Mouse (Mus musculus) heart, adult 2 months (tissue): ENCODE measurements at regions not wholly inside any gene's neighbourhood (a gene's known extent, or its start where the extent isn't known, plus 50 kb on each side); places are given as distances from the start of the nearest gene placed in this dataset.

ENCODE experiments used
- DNase-seq, 2 experiments: peaks; one replicate each; pipeline ENCODE4 v3.0.0; 2021
- H3K27ac ChIP-seq: fragments of 200-600 bp; 2 replicates; pipeline ENCODE4 v1.8.1; 2022
- H3K27me3 ChIP-seq: fragments of 200-500 bp; 2 replicates; pipeline ENCODE4 v1.6.1; 2012; ENCODE audit warnings: mild to moderate bottlenecking, low read length, inconsistent platforms, mixed read lengths; ENCODE audit not compliant: control insufficient read depth, insufficient read depth
- H3K36me3 ChIP-seq: fragments of 200-500 bp; 2 replicates; pipeline ENCODE4 v1.6.1; 2012; ENCODE audit warnings: low read length, inconsistent platforms; ENCODE audit not compliant: control insufficient read depth, insufficient read depth
- H3K4me1 ChIP-seq: fragments of 200-500 bp; 2 replicates; pipeline ENCODE4 v1.6.1; 2011; ENCODE audit warnings: low read length; ENCODE audit not compliant: control insufficient read depth, insufficient read depth
- H3K4me3 ChIP-seq: fragments of 200-600 bp; 2 replicates; pipeline ENCODE4 v1.8.1; 2022
- H3K79me2 ChIP-seq: fragments of 200-500 bp; replicated peaks from 2 replicates; pipeline ENCODE4 v1.6.1; 2012; ENCODE audit warnings: mild to moderate bottlenecking, inconsistent platforms, low read length, moderate library complexity, mixed read lengths; ENCODE audit not compliant: control insufficient read depth, insufficient read depth
- H3K9ac ChIP-seq: fragments of 200-500 bp; 2 replicates; pipeline ENCODE4 v1.6.1; 2012; ENCODE audit warnings: low read depth, mild to moderate bottlenecking, control low read depth, inconsistent platforms, low read length, mixed read lengths
- CTCF ChIP-seq: fragments of 200-600 bp; IDR thresholded peaks from 2 replicates; pipeline ENCODE4 v1.8.1; 2022; ENCODE audit warnings: antibody characterized with exemption, mild to moderate bottlenecking, moderate library complexity
- EP300 ChIP-seq: fragments of 200-500 bp; IDR thresholded peaks from 2 replicates; pipeline ENCODE4 v1.6.1; 2011; ENCODE audit warnings: low read depth, low read length, control low read depth; ENCODE audit not compliant: insufficient read depth
- POLR2A ChIP-seq: fragments of 200-500 bp; IDR thresholded peaks from 2 replicates; pipeline ENCODE4 v1.6.1; 2011; ENCODE audit warnings: mild to moderate bottlenecking, low read depth, low read length, control low read depth; ENCODE audit not compliant: insufficient read depth
- whole genome bisulfite sequencing: fragments of 180-500 bp; shearing (Covaris S2); methylation state at CpG from one replicate; pipeline ENCODE4 v1.1.7; 2018; 5-methylcytosine and 5-hydroxymethylcytosine counted together
- intact Hi-C: fragments of 180-260 bp; cut with DNase I; formaldehyde crosslinking; loops from one replicate; pipeline ENCODE4 v1.15.1; 2025

DNA sequence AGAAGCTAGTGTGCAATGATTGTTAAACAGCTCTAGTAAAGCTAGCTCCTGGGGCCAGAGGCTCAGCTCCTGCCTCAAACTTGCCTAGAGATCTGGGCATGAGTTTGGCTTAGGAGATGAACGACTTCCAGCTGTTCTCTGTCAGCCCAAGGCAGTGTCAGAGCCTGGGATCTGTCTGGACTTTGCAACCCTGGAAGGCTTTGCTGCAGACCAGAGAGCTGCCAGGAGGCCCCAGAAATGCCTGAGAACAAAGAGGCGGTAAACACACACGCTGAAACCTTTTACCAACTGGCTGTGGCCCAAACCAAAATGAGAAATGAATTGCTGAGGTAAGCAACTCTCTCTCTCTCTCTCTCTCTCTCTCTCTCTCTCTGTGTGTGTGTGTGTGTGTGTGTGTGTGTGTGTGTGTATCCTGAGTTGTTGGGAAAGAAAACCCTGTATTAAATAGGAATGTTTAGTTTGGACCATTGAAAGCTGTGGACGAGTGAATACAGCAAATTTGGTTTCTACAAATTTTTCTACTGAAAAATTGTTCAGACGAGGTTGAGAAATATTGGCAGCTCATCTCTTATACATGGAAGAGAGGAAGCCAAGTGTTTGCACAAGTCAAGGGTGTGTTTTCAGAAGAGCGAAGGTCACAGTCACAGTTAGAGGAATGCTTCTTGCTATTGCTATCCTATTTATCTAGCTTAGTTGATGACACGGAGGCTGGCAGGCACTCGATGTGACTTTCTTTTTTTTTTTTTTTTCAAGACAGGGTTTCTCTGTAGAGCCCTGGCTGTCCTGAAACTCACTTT, 125.1 kb upstream of the Serp2 start:
- 28% methylated on average over 8 of the region's 8 CpGs for WGBS
- DNase-seq, result peak; percentile 61 to 75
- Histone ChIP-seq H3K27ac (peak overlapping the region; percentile 43), H3K27me3 (no peaks in the 10 kb centered on the region), H3K79me2 (no peaks in the 10 kb centered on the region), H3K4me3 (no peak overlapping the region), H3K36me3 (no peaks in the 10 kb centered on the region), H3K9ac (no peak overlapping the region), H3K4me1 (peaks cover 6% of the 10 kb centered on the region)
- TF ChIP-seq POLR2A (no peak), EP300 (peak; percentile 56; the same call in 1 of the 2 replicates)
- intact Hi-C loops, result no loop called here

DNA sequence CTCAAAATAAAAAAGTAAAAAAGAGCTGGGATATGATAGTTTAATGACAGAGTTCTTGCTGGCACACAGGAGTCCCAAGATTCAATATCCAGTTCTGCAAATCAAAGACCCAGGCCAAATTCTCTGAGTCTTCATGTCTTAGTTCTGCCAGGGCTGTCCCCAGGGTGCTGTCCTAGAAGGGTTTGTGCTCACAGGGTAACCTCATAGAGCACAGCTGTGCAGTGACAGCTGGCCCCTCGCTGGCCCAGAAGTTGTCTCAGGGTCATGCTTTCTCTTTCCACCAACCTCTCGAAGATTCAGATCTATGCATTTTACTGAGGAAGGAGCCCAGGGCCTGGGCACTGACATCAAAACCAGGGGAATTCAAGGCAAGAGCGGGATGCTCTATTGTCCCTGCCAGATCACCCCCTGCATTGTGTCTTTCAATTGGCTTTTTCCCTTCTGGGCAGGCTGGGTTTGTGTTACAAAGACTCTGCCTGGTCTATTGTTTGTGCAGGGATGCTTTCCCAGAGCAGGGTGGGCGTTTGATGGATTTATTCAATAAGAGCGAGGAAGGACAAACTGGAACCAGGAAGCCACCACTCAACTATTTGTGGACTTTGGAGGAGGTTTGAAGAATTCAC, 121.9 kb upstream of the Serp2 start:
- Histone ChIP-seq H3K36me3 (no peaks in the 10 kb centered on the region), H3K27ac (peak overlapping the region; percentile 3; the same call in 1 of the 2 replicates), H3K4me3 (no peak overlapping the region), H3K27me3 (no peaks in the 10 kb centered on the region), H3K4me1 (peaks cover 12% of the 10 kb centered on the region), H3K9ac (no peak overlapping the region), H3K79me2 (no peaks in the 10 kb centered on the region)
- WGBS, result 45% methylated on average over 5 of the region's 5 CpGs
- intact Hi-C loops, result no loop called here
- no peak for DNase-seq
- TF ChIP-seq CTCF, result no peak
- TF ChIP-seq POLR2A, result no peak
- no peak for TF ChIP-seq EP300

DNA sequence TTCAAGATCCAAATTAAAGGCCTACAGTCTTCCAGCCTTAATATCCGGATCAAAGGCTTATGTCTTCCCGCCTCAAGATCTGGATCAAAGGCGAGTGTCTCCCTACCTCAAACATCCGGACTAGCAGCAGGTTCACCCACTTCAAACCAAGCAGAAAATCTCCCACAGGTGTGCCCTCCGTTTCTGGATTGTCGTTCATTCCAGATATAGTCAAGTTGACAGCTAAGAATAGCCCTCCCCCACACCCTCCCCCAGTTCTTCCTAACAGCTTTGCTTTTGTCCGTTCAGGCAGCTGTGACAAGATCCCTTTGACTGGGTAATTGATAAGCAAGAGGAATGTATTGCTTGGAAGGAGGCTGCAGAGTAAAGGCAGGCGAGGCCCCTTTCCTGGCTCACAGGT, 118.3 kb upstream of the Serp2 start:
- Histone ChIP-seq H3K4me1 (peaks cover 13% of the 10 kb centered on the region), H3K9ac (no peak overlapping the region), H3K27ac (peak overlapping the region; percentile 51; the same call in 1 of the 2 replicates), H3K36me3 (no peaks in the 10 kb centered on the region), H3K4me3 (no peak overlapping the region), H3K27me3 (no peaks in the 10 kb centered on the region), H3K79me2 (no peaks in the 10 kb centered on the region)
- WGBS, result 50% methylated on average over 8 of the region's 8 CpGs
- no peak for DNase-seq
- TF ChIP-seq EP300, result no peak
- TF ChIP-seq CTCF, result no peak
- no peak for TF ChIP-seq POLR2A
- intact Hi-C loops, result loop anchor here (5.0 kb wide), 3 partner anchors 43 to 168 kb away; no protein-coding TSS in a partner anchor

DNA sequence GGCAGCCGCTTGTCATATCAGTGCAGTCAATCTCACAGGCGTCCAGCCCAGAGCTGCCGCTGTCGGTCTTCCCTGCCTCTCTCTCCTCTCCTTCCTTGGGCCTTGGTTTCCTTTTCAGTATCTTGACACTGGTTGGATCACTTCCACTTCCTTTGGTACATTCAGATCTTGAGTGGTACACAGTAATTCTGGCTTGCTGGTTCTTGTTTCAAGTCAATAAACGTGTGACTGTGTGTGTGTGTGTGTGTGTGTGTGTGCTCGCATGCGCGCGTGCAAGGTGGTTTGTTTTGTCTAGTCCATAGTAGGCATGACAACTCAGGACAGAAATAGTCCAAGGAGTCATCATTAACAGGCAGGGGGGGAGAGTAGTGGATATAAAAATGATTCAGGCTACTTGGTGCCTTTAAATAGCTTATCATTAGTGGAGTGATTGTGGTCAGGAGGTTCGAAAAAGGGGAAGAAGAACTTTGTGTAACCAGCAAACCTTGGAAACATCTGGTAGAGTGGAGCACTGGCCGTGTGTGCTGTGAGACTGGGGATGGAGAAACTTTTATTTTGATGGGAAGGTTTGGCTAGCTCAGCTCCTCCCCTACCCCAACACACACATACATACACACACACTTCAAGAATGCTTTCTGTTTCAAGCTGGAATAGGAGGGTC, 117.1 kb upstream of the Serp2 start:
- peak in 1 of 2 experiments; percentile 43 for DNase-seq
- Histone ChIP-seq H3K27ac (peak overlapping the region; percentile 75), H3K9ac (peak overlapping the region; percentile 5; the same call in 1 of the 2 replicates), H3K79me2 (no peaks in the 10 kb centered on the region), H3K36me3 (no peaks in the 10 kb centered on the region), H3K4me1 (peaks cover 11% of the 10 kb centered on the region), H3K27me3 (no peaks in the 10 kb centered on the region), H3K4me3 (no peak overlapping the region)
- no peak for TF ChIP-seq CTCF
- 0 out of 2 replicates have a peak, but pooled peaks have one; percentile 33 for TF ChIP-seq POLR2A
- TF ChIP-seq EP300, result peak; percentile 81
- intact Hi-C loops, result loop anchor here (5.0 kb wide), 3 partner anchors 42 to 166 kb away; no protein-coding TSS in a partner anchor
- WGBS, result 10% methylated on average over 11 of the region's 11 CpGs

DNA sequence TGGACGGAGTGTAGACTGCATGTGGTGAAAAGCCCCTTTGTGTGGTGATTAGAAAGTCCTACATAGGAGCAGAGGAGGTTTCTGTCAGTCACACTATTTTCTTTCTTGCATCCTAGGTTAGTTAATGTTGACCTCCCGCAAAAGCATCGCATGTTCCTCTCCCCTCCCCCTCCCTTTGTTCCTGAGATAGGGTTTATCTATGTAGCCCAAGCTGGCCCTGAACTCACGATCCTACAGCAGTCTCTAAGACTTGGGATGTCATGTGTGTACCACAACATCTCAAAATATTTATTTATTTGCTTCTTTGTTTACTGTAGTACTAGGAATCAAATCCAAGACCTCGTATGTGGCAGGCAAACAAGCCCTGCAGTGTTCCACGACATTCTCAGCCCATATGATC, 116.2 kb upstream of the Serp2 start:
- Histone ChIP-seq H3K27ac (peak overlapping the region; percentile 75; the same call in 1 of the 2 replicates), H3K9ac (no peak overlapping the region), H3K4me3 (no peak overlapping the region), H3K36me3 (no peaks in the 10 kb centered on the region), H3K79me2 (no peaks in the 10 kb centered on the region), H3K4me1 (peaks cover 10% of the 10 kb centered on the region), H3K27me3 (no peaks in the 10 kb centered on the region)
- no peak for DNase-seq
- intact Hi-C loops, result loop anchor here (5.0 kb wide), 3 partner anchors 41 to 166 kb away; no protein-coding TSS in a partner anchor
- no peak for TF ChIP-seq POLR2A
- no peak for TF ChIP-seq EP300
- no peak for TF ChIP-seq CTCF
- WGBS, result 84% methylated on average over 6 of the region's 6 CpGs
